Mouse (Mus musculus): ENCODE measurements around the gene Neurl3.

DNA sequence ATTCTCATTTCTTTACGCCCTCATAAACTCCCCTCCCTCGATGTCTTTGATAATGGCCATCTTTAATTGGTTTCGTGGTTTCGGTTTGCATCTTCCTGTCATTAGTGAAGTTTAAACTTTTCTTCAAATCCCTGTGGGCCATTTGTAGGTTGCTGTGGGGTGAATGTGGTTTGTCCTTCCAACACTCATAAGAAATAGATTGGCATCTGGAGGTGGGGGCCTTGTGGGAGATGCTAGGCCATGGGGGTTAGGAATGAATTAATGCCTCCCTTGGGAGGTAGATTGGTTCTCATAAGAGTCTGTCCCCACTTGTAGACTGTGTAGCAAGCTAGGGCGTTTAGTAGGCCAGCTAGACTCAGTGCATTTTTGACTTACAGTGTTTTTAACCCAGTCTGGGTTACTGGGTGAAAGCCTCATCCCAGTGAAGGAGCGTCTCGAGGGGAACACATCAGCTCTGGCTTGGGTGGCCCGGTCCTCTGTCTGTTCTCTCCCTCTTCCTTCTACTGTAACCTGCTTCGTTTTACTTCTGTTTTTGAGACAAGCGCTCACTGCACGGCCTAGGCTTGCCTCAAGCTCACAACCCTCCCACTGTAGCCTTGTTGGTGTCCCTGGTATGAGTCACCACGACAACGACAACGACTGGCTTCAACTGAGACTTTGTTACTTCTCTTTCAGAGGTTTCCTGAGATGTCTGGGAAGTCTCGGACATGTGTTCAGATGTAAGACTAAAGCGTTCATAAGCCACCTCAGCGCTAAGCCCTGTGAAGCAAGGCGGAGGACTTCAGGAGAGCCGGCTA lies 12.6 kb downstream of the Neurl3 start:
- TF ChIP-seq CTCF (IDR thresholded peaks at IDR 0.05; ENCODE audit: low read depth) (no peak), EP300 (optimal IDR thresholded peaks at IDR 0.05) (no peak)
